Mouse (Mus musculus) heart, adult 2 months (tissue): ENCODE measurements around the gene Sspn.

Experiments used
- CTCF ChIP-seq: fragments of 200-600 bp; IDR thresholded peaks from 2 replicates; pipeline ENCODE4 v1.8.1; 2022; ENCODE audit warnings: antibody characterized with exemption, mild to moderate bottlenecking, moderate library complexity
- EP300 ChIP-seq: fragments of 200-500 bp; IDR thresholded peaks from 2 replicates; pipeline ENCODE4 v1.6.1; 2011; ENCODE audit warnings: low read depth, low read length, control low read depth; ENCODE audit not compliant: insufficient read depth
- POLR2A ChIP-seq: fragments of 200-500 bp; IDR thresholded peaks from 2 replicates; pipeline ENCODE4 v1.6.1; 2011; ENCODE audit warnings: mild to moderate bottlenecking, low read depth, low read length, control low read depth; ENCODE audit not compliant: insufficient read depth

- TF ChIP-seq EP300 (no peak), CTCF (no peak), POLR2A (no peak)
These were observed 37.4 kb downstream of the Sspn start for GRCm38 (mm10) chr6:145968821-145969220.
